Comparison of ENCODE assay signal across 8 mouse cellular contexts in the genomic region with DNA sequence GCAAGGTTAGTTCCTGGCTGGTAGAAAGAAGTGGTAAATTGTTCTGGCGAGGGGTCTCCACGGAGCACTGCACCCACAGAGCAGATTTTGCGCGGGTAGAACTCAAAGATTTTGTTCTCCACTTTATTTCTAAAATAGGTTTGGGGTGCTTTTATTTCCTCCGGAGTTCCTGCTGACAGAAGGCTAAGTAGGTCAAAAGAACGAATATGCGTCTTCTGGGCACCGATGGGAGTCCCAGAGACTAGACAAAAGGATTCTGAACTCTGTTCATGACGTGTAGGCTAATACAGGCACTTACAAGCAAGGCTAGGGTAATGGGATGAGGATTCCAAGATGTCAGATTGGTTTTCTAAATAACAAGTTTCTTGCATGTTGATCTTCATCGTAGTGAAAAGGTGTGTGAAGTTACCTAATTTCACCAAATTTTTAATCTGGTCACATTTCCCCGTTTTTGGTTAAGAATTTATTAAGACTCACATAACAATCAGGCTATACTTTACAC. TPM values are rescaled to one million over a fixed set of nuclear protein-coding genes. Genes with fewer than 3 reads are reported as not detected.
A peak's percentile ranks its signal among the peaks of the same experiment; 100 is the strongest.
DNase-seq lines count a peak whose midpoint lies in the region; ATAC-seq lines count a peak whose summit lies in the region.

No protein-coding gene starts in this region.

- H3K27me3 ChIP-seq in kidney, embryonic 16.5 days (ENCODE audit: insufficient read depth, low read length): no peaks in the 10 kb centered on the region
- no peaks in the 10 kb centered on the region for H3K27me3 ChIP-seq in hindbrain, embryonic 14.5 days (ENCODE audit: control insufficient read depth, insufficient read depth, low read length)
- H3K27me3 ChIP-seq in midbrain, embryonic 16.5 days (ENCODE audit: control insufficient read depth, insufficient read depth, low read depth, low read length): no peaks in the 10 kb centered on the region

- H3K36me3 ChIP-seq in kidney, embryonic 16.5 days (ENCODE audit: insufficient read depth, low read length): peaks cover 23% of the 10 kb centered on the region
- peaks cover 29% of the 10 kb centered on the region for H3K36me3 ChIP-seq in hindbrain, embryonic 14.5 days (replicated peaks; ENCODE audit: control insufficient read depth, insufficient read depth)
- peaks cover 9% of the 10 kb centered on the region; the same call in 1 of the 2 replicates for H3K36me3 ChIP-seq in midbrain, embryonic 16.5 days (ENCODE audit: control insufficient read depth, insufficient read depth, low read length)

- peak overlapping the region; percentile 77 for H3K4me3 ChIP-seq in kidney, embryonic 16.5 days (ENCODE audit: low read length)
- peak overlapping the region; percentile 84 for H3K4me3 ChIP-seq in hindbrain, embryonic 14.5 days (replicated peaks; ENCODE audit: low read length)
- H3K4me3 ChIP-seq in midbrain, embryonic 16.5 days (ENCODE audit: low read depth, low read length): peak overlapping the region; percentile 98

- ATAC-seq in kidney, embryonic 16.5 days (ENCODE audit: low FRiP score, low TSS enrichment): no peak
- ATAC-seq in hindbrain, embryonic 14.5 days (ENCODE audit: low FRiP score): no peak
- no peak for ATAC-seq in midbrain, embryonic 16.5 days

- intact Hi-C loops in left cerebral cortex, postnatal 36 days (cut with DNase I): no loop called here

- WGBS in kidney, embryonic 16.5 days: 4% methylated on average over 11 of the region's 11 CpGs
- 7% methylated on average over 11 of the region's 11 CpGs for WGBS in hindbrain, embryonic 14.5 days
- WGBS in midbrain, embryonic 16.5 days: 4% methylated on average over 11 of the region's 11 CpGs

- H3K4me2 ChIP-seq in kidney, embryonic 16.5 days (replicated peaks; ENCODE audit: low read depth, low read length): peak overlapping the region; percentile 84
- H3K4me2 ChIP-seq in hindbrain, embryonic 14.5 days (replicated peaks): peak overlapping the region; percentile 87
- peak overlapping the region; percentile 91 for H3K4me2 ChIP-seq in midbrain, embryonic 16.5 days (ENCODE audit: low read length)

- H3K27ac ChIP-seq in kidney, embryonic 16.5 days (ENCODE audit: low read length): peak overlapping the region; percentile 92; the same call in 1 of the 2 replicates
- peak overlapping the region; percentile 81 for H3K27ac ChIP-seq in hindbrain, embryonic 14.5 days
- H3K27ac ChIP-seq in midbrain, embryonic 16.5 days (ENCODE audit: low read length): peak overlapping the region; percentile 79; the same call in 1 of the 2 replicates

- H3K4me1 ChIP-seq in kidney, embryonic 16.5 days (ENCODE audit: insufficient read depth, low read length): peaks cover 27% of the 10 kb centered on the region
- peaks cover 17% of the 10 kb centered on the region for H3K4me1 ChIP-seq in hindbrain, embryonic 14.5 days (replicated peaks; ENCODE audit: control insufficient read depth, insufficient read depth, low read length)
- H3K4me1 ChIP-seq in midbrain, embryonic 16.5 days (ENCODE audit: control insufficient read depth, insufficient read depth, low read length): peaks cover 13% of the 10 kb centered on the region

- H3K9me3 ChIP-seq in kidney, embryonic 16.5 days (ENCODE audit: low read length): no peaks in the 10 kb centered on the region
- no peaks in the 10 kb centered on the region for H3K9me3 ChIP-seq in hindbrain, embryonic 14.5 days (ENCODE audit: control insufficient read depth, low read length)
- no peaks in the 10 kb centered on the region for H3K9me3 ChIP-seq in midbrain, embryonic 16.5 days (replicated peaks; ENCODE audit: control insufficient read depth, low read length, poor library complexity, severe bottlenecking)

- peak overlapping the region; percentile 89 for H3K9ac ChIP-seq in kidney, embryonic 16.5 days (replicated peaks; ENCODE audit: low read length)
- peak overlapping the region; percentile 84 for H3K9ac ChIP-seq in hindbrain, embryonic 14.5 days
- H3K9ac ChIP-seq in midbrain, embryonic 16.5 days (ENCODE audit: low read depth, low read length): peak overlapping the region; percentile 88

- DNase-seq in kidney, adult 8-10 months: no peak
- peak; percentile 48 for DNase-seq in R1 (ENCODE audit: low read depth, low spot score)
- DNase-seq in hindbrain, embryonic 14.5 days (ENCODE audit: low spot score): no peak
- no peak for DNase-seq in left cerebral cortex, postnatal 36 days (ENCODE audit: low spot score in 2 of 2)
- no peak for DNase-seq in ovary, postnatal 10 days (ENCODE audit: low spot score)
- DNase-seq in thymus, postnatal 25 days: no peak

RNA-seq across cellular contexts. Expression of gene Nudcd2, which starts 0.8 kb away (rescaled TPM):
- 161 and 170 TPM in 2 replicates for polyA plus RNA-seq in kidney, embryonic 16.5 days (2015; fragmentation: Nextera tagmentation; extraction: Ambion mirVana)
- 59.2 and 59.9 TPM in 2 replicates for polyA plus RNA-seq in hindbrain, embryonic 14.5 days (2014; fragmentation: Nextera tagmentation; extraction: Ambion mirVana)
- 49.3 and 55.0 TPM in 2 replicates for polyA plus RNA-seq in midbrain, embryonic 16.5 days (2015; fragmentation: Nextera tagmentation; extraction: Ambion mirVana)
- total RNA-seq in left cerebral cortex, postnatal 36 days (2021): 10 to 100 TPM; 18.1 to 21.3 TPM

RNA-seq across cellular contexts. Expression of gene Hmmr, which starts 1.1 kb away (rescaled TPM):
- 43.2 and 49.1 TPM in 2 replicates for polyA plus RNA-seq in kidney, embryonic 16.5 days (2015; fragmentation: Nextera tagmentation; extraction: Ambion mirVana)
- polyA plus RNA-seq in hindbrain, embryonic 14.5 days (2014; fragmentation: Nextera tagmentation; extraction: Ambion mirVana): 6.9 and 7.2 TPM in 2 replicates
- 3.6 and 4.8 TPM in 2 replicates for polyA plus RNA-seq in midbrain, embryonic 16.5 days (2015; fragmentation: Nextera tagmentation; extraction: Ambion mirVana)
- total RNA-seq in left cerebral cortex, postnatal 36 days (2021): under 1 TPM; 0.74 to 0.82 TPM

RNA-seq across cellular contexts. Expression of gene Ccng1, which starts 20.8 kb away (rescaled TPM):
- polyA plus RNA-seq in kidney, embryonic 16.5 days (2015; fragmentation: Nextera tagmentation; extraction: Ambion mirVana): 44.3 and 45.2 TPM in 2 replicates
- polyA plus RNA-seq in hindbrain, embryonic 14.5 days (2014; fragmentation: Nextera tagmentation; extraction: Ambion mirVana): 42.9 and 53.6 TPM in 2 replicates
- polyA plus RNA-seq in midbrain, embryonic 16.5 days (2015; fragmentation: Nextera tagmentation; extraction: Ambion mirVana): 39.2 and 39.8 TPM in 2 replicates
- total RNA-seq in left cerebral cortex, postnatal 36 days (2021): 10 to 100 TPM; 61.7 to 70.4 TPM

RNA-seq across cellular contexts. Expression of gene Mat2b, which starts 39.3 kb away (rescaled TPM):
- polyA plus RNA-seq in kidney, embryonic 16.5 days (2015; fragmentation: Nextera tagmentation; extraction: Ambion mirVana): 115 TPM in 2 replicates
- polyA plus RNA-seq in hindbrain, embryonic 14.5 days (2014; fragmentation: Nextera tagmentation; extraction: Ambion mirVana): 57.4 and 62.2 TPM in 2 replicates
- polyA plus RNA-seq in midbrain, embryonic 16.5 days (2015; fragmentation: Nextera tagmentation; extraction: Ambion mirVana): 58.7 and 61.5 TPM in 2 replicates
- 100 to 1,000 TPM; 160 to 179 TPM for total RNA-seq in left cerebral cortex, postnatal 36 days (2021)
